Mouse (Mus musculus) limb, embryonic 14.5 days (tissue): ENCODE measurements at regions not wholly inside any gene's neighbourhood (a gene's known extent, or its start where the extent isn't known, plus 50 kb on each side); places are given as distances from the start of the nearest gene placed in this dataset.

Experiments used
- ATAC-seq: fragments of 200-750 bp; cut with Nextera tagmentation; 2 replicates; pipeline ENCODE4 v1.8.0; 2017; ENCODE audit warnings: low read depth, moderate number of reproducible peaks, moderate TSS enrichment; ENCODE audit not compliant: low FRiP score
- DNase-seq: peaks from one replicate; pipeline ENCODE4 v3.0.0-alpha.2; 2015; ENCODE audit warnings: low spot score
- H3K27ac ChIP-seq: fragments of 300-500 bp; sonication (generic); replicated peaks from 2 replicates; pipeline ENCODE4 v1.5.1; 2014; ENCODE audit warnings: low read depth, mild to moderate bottlenecking, low read length, moderate library complexity, mixed read lengths
- H3K27me3 ChIP-seq: fragments of 300-500 bp; sonication (generic); 2 replicates; pipeline ENCODE4 v1.6.1; 2014; ENCODE audit warnings: low read length, mixed read lengths; ENCODE audit not compliant: control insufficient read depth, insufficient read depth
- H3K36me3 ChIP-seq: fragments of 300-500 bp; sonication (generic); 2 replicates; pipeline ENCODE4 v1.6.1; 2014; ENCODE audit warnings: mild to moderate bottlenecking, low read length, moderate library complexity, mixed read lengths; ENCODE audit not compliant: control insufficient read depth, insufficient read depth
- H3K4me1 ChIP-seq: fragments of 300-500 bp; sonication (generic); 2 replicates; pipeline ENCODE4 v1.6.1; 2014; ENCODE audit warnings: antibody characterized with exemption, low read length, mixed read lengths; ENCODE audit not compliant: control insufficient read depth, insufficient read depth
- H3K4me2 ChIP-seq: fragments of 300-500 bp; sonication (generic); replicated peaks from 2 replicates; pipeline ENCODE4 v1.6.1; 2014; ENCODE audit warnings: low read depth, mild to moderate bottlenecking, low read length, moderate library complexity; ENCODE audit not compliant: severe bottlenecking
- H3K4me3 ChIP-seq: fragments of 300-500 bp; sonication (generic); replicated peaks from 2 replicates; pipeline ENCODE4 v1.5.1; 2014; ENCODE audit warnings: low read length
- H3K9ac ChIP-seq: fragments of 300-500 bp; sonication (generic); 2 replicates; pipeline ENCODE4 v1.6.1; 2014; ENCODE audit warnings: mild to moderate bottlenecking, low read depth, low read length, moderate library complexity; ENCODE audit not compliant: severe bottlenecking
- H3K9me3 ChIP-seq: fragments of 300-500 bp; sonication (generic); 2 replicates; pipeline ENCODE4 v1.6.1; 2016; ENCODE audit warnings: low read length; ENCODE audit not compliant: control insufficient read depth
- POLR2A ChIP-seq: fragments of 200-500 bp; IDR thresholded peaks from 2 replicates; pipeline ENCODE4 v1.8.0; 2012; ENCODE audit warnings: inconsistent platforms, mild to moderate bottlenecking, moderate library complexity, borderline replicate concordance; ENCODE audit not compliant: insufficient read depth, insufficient read length; ENCODE audit errors: extremely low read depth
- WGBS: fragments of 180-500 bp; shearing (Covaris S2); extraction: QIAGEN DNeasy Blood & Tissue Kit; methylation state at CpG from one replicate; pipeline ENCODE4 v1.1.7; 2014; 5-methylcytosine and 5-hydroxymethylcytosine counted together

DNA sequence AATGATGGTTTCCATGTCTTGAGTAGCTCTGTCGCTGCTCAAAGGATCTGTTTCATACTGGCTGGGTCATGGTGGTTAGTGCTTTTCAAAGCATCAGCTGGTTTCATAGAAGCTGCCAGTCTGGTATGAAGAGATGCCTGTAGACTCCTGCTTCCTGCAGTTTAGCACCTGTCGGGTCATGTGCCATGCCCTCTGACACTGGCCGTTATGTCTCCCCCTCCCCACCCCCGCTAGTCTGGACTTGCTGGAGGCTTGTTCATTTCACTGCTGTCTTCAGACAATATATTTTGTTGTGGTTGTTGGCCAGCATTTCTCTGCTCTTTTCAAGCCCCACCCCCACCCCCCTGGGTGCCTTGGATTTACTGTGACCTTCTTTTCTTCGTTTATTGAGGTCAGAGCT, 450.1 kb downstream of the Tcerg1l start:
- H3K4me3 ChIP-seq, result no peak overlapping the region
- ATAC-seq, result no peak
- H3K4me1 ChIP-seq, result no peaks in the 10 kb centered on the region
- no peaks in the 10 kb centered on the region for H3K9me3 ChIP-seq
- H3K27me3 ChIP-seq, result no peaks in the 10 kb centered on the region
- H3K9ac ChIP-seq, result no peak overlapping the region
- no peak for DNase-seq
- no peaks in the 10 kb centered on the region for H3K36me3 ChIP-seq
- H3K27ac ChIP-seq, result no peak overlapping the region
- H3K4me2 ChIP-seq, result no peak overlapping the region
- WGBS, result 9% methylated on average over 5 of the region's 5 CpGs
- TF ChIP-seq POLR2A, result no peak

DNA sequence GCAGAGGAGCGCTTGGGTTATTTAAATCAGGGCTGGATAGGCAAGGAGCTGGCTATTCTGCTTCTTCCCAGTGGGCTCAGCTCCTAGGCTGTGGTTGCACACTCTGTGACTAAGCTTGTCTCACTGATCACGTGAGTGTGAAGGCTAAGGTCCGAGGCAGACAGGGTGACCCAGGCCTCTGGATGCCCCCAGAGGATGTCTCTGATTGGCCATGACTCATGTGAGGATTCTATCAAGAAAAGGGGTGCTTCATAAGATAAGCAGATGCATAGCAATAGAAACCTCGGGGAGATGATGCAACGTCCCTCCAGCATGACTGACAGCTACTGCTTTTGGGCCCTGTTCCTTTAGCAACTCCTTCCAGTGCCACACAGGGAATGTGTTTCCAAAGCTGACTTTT, 440.2 kb downstream of the Tcerg1l start:
- Histone ChIP-seq H3K9ac (no peak overlapping the region), H3K9me3 (no peaks in the 10 kb centered on the region), H3K27ac (no peak overlapping the region), H3K36me3 (no peaks in the 10 kb centered on the region), H3K4me1 (no peaks in the 10 kb centered on the region), H3K4me2 (no peak overlapping the region), H3K27me3 (no peaks in the 10 kb centered on the region), H3K4me3 (no peak overlapping the region)
- ATAC-seq (no peak), DNase-seq (no peak)
- no peak for TF ChIP-seq POLR2A
- 75% methylated on average over 5 of the region's 5 CpGs for WGBS

DNA sequence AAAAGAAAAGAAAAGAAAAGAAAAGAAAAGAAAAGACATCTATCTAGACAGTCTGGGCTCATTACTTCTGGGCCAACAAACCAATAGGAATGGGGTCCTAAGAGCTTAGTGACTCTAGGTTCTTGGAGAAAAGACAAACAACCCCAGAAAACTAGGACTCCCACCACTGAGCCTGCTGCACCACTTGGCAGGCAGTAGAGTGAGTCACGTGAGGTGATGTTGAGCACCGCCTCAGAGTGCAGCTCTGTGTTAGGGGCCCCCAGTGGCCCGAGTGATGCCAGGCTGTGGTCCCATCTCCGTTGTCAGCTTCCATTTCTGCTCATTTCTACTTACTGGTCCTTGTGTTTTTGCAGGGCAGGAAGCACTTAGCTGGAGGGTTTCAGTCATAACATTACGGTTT, 439.7 kb downstream of the Tcerg1l start:
- Histone ChIP-seq H3K27me3 (no peaks in the 10 kb centered on the region), H3K4me2 (no peak overlapping the region), H3K27ac (no peak overlapping the region), H3K4me3 (no peak overlapping the region), H3K36me3 (no peaks in the 10 kb centered on the region), H3K4me1 (no peaks in the 10 kb centered on the region), H3K9ac (no peak overlapping the region), H3K9me3 (no peaks in the 10 kb centered on the region)
- DNase-seq (no peak), ATAC-seq (no peak)
- no peak for TF ChIP-seq POLR2A
- 54% methylated on average over 5 of the region's 5 CpGs for WGBS

DNA sequence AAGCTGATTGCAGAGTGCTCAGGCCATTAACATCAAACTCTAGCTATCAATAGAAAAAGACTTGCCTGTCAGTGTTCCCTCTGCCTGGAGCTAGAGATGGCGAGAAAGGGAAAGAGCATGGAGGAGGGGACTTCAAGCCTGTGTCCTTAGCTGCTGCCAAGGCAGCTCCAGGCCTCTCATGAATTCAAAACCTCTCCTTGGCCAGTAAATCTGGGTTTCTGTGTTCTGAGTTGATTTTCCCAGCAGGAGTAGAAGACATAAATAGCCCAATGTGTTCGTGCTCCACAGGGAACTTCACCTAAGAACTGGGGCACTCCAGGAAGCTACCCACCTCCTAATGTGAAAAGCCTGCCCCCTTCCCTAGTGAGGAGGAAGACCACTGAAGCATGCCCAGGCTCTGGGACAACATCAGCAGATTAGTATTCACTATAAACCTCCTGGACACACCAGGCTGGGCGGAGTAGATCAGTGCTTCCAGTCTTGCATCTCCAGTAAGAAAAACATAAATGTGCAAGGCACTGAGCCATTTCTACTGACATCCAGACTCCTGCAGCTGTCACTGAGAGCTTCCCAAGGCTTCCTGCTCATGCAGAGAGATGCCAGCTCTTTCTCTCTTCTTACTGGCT, 433.9 kb downstream of the Tcerg1l start:
- H3K4me2 ChIP-seq, result no peak overlapping the region
- 62% methylated on average over 3 of the region's 3 CpGs for WGBS
- H3K36me3 ChIP-seq, result no peaks in the 10 kb centered on the region

DNA sequence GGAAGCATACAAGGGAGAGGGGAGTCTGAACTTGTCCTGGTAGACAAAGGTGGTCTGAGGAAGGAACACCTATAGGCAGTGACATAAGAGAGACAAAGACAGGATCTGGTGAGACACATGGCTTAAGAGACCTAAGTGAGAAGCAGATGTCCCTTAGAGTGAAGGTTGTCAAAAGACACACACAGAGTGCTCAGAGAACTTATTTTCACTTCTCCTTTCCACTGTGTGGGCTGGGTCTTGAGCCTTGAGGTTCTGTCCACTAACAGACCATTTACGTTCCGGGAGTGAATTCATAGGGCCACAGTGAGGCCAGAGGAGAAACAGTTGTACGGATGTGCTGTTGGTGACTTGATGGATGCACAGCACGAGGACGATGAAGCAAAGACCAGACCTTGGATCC, 422.8 kb downstream of the Tcerg1l start:
- Histone ChIP-seq H3K27ac (no peak overlapping the region), H3K27me3 (no peaks in the 10 kb centered on the region), H3K36me3 (no peaks in the 10 kb centered on the region), H3K9me3 (no peaks in the 10 kb centered on the region), H3K9ac (no peak overlapping the region), H3K4me3 (no peak overlapping the region), H3K4me1 (no peaks in the 10 kb centered on the region), H3K4me2 (no peak overlapping the region)
- no peak for TF ChIP-seq POLR2A
- ATAC-seq, result no peak
- no peak for DNase-seq
- 87% methylated on average over 5 of the region's 5 CpGs for WGBS

More for the DNA sequence above, 433.9 kb downstream of the Tcerg1l start:
- no peaks in the 10 kb centered on the region for H3K4me1 ChIP-seq
- no peak for DNase-seq
- TF ChIP-seq POLR2A, result no peak
- no peak overlapping the region for H3K4me3 ChIP-seq
- no peak for ATAC-seq
- no peak overlapping the region for H3K27ac ChIP-seq
- H3K27me3 ChIP-seq, result no peaks in the 10 kb centered on the region
- H3K9ac ChIP-seq, result no peak overlapping the region
- H3K9me3 ChIP-seq, result no peaks in the 10 kb centered on the region

DNA sequence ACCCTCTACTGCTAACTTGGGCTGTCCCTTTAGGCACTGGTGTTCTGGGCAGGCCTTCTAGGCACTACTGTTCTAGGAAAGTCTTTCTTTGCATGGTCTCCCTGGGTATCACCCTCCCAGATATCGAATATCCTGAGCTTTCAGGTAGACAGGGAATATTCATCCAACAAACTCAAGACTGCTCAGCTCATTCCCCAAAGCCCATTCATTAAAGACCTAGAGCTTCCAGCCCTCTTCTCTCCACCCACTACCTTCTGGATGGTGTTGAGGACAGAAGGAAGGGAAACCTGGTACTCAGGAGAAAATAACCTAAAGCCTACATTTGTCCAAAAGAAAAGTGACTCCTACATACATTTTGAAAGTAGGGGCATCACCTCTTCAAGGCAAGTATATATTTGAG, 420.0 kb downstream of the Tcerg1l start:
- Histone ChIP-seq H3K4me2 (no peak overlapping the region), H3K36me3 (no peaks in the 10 kb centered on the region), H3K27me3 (no peaks in the 10 kb centered on the region), H3K9me3 (no peaks in the 10 kb centered on the region), H3K4me3 (no peak overlapping the region), H3K27ac (no peak overlapping the region), H3K4me1 (no peaks in the 10 kb centered on the region), H3K9ac (no peak overlapping the region)
- no peak for TF ChIP-seq POLR2A
- DNase-seq, result no peak
- no peak for ATAC-seq
- WGBS, result 70% methylated on average over 1 of the region's 1 CpGs
